Mouse (Mus musculus) colon, adult 2 months (tissue): ENCODE results near the gene Lyrm4. TPM values are rescaled to one million over a fixed set of nuclear protein-coding genes. Genes with fewer than 3 reads are reported as not detected.

Experiments used
- polyA plus RNA-seq: library from polyadenylated mRNA; depleted of rRNA; stranded (reverse); fragments of >200 nt; gene quantifications from 2 replicates; pipeline ENCODE4 v1.2.3, GENCODE M21; 2012; rRNA removed

The Lyrm4 gene
- polyA plus RNA-seq = 2.9 and 3.5 TPM in 2 replicates

DNA sequence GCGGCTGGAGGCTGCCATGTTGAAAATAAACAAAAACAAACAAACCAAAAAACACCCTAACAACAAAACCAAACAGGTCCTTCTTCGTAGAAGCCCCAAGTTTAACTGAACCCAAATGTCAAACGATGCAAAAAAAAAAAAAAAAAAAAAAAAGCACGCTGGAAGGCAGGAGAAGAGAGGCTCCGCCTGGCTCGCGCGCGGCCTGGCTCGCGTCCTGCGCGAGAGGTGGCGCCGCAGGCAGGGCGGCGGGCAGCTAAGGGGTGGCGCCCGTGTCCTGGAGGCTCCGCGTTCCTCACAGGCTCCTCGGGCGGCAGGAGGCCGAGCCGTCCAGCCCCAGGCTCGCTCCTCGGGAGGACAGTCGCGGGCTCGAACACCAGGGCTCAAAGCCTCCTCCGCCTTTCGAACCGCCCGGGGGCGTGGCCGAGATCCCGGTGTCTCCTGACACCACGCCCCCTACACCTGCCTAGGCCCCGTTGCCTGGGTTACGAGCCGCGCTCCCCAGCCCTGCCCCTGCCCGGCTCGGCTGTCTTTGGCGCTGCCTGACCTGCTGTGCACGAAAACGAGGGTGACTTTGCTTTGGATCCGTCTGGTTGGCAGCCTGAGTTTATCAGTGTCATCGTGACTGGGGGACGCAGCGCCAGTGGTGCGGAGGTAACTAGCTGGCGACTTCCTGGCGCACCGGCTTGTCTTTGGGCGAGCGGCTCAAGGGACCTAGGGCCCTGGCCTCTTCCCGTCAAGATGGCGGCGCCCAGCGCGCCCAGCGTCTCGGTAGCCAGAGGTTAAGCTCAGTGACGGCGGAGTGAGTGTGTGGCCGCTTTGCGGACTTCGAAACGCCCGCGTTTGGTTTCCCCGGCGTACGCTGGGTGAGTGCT is at the start of gene Lyrm4, which contains the start of gene Fars2:
Gene Lyrm4 (minus strand): TSS at position 384 of the 872 bp plus-strand sequence.
Gene Fars2 (plus strand): TSS at position 270 of the 872 bp plus-strand sequence.

DNA sequence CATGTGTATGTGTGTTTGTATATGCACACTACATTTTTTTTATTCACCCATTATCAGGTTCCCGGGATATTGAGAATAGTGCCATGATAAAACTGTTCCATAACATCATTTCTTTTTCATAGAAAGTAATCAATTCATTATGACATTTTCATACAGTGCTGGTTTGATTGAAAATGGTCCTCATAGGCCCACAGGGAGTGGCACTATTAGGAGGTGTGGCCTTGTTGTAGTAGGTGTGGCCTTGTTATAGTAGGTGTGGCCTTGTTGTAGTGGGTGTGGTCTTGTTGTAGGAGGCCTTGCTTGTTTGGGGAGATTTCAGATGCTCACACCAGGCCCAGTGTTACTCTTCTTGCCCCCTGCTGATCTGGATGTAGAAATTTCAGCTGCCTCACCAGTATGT is 158.8 kb downstream of the Lyrm4 start, which contains the start of gene Ppp1r3g:
Gene Ppp1r3g (plus strand): TSS at position 301 of the 400 bp plus-strand sequence.

Other genes starting within 250 kb of the Lyrm4 start
- gene Rpp40, start 211.2 kb downstream of the Lyrm4 start, polyA plus RNA-seq = 2.2 and 2.3 TPM in 2 replicates
- gene Ppp1r3g, start 158.7 kb downstream of the Lyrm4 start, polyA plus RNA-seq = not detected in 2 replicates
- gene Fars2, start 114 bp downstream of the Lyrm4 start, polyA plus RNA-seq = 46.4 and 56.6 TPM in 2 replicates